Mouse (Mus musculus): ENCODE data around the gene Opa3. TPM values are rescaled to one million over a fixed set of nuclear protein-coding genes. Genes with fewer than 3 reads are reported as not detected.

Opa3 gene
- polyA plus RNA-seq (2017; shearing (Covaris generic)), result 66.0 TPM

DNA sequence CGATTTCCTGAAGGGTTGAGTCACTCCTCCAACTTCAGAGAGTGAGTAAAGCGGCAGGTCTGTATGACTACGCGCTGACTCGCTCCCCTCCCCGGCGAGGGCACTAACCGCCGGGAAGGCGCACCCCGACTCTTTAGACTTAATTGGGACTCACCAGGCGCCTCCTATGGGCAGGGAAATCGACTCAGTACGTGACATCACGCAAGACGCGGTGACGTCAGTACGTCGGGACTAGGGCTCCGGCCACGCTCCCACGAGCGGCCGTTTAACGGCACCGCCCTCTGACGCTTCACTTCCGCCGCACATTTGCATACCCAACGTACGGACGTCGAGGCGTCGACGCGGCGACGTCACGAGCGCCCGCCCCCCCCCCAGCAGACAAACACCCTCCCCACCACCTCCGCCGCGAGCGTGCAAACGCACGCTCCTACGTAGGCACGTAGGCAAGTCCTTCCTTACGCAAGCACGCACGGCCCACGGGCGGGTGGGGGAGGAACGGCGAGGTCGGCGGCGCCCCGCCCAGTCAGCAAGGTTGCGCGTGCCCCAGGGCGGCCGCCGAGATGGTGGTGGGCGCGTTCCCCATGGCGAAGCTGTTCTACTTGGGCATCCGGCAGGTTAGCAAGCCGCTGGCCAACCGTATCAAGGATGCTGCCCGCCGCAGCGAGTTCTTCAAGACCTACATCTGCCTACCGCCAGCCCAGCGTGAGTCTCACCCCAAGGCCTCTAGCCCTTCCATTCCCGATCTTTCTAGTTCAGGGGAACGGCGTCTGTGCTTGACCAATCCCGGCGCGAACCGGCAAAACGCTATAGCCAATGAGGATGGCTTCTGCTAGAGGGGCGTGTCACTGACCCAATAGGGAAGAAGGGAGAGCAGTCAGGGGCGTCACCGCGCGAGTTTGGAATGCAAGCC lies at the start of gene Opa3:
Gene Opa3, plus strand, starts transcription at position 452 of the 910 bp plus-strand sequence.

DNA sequence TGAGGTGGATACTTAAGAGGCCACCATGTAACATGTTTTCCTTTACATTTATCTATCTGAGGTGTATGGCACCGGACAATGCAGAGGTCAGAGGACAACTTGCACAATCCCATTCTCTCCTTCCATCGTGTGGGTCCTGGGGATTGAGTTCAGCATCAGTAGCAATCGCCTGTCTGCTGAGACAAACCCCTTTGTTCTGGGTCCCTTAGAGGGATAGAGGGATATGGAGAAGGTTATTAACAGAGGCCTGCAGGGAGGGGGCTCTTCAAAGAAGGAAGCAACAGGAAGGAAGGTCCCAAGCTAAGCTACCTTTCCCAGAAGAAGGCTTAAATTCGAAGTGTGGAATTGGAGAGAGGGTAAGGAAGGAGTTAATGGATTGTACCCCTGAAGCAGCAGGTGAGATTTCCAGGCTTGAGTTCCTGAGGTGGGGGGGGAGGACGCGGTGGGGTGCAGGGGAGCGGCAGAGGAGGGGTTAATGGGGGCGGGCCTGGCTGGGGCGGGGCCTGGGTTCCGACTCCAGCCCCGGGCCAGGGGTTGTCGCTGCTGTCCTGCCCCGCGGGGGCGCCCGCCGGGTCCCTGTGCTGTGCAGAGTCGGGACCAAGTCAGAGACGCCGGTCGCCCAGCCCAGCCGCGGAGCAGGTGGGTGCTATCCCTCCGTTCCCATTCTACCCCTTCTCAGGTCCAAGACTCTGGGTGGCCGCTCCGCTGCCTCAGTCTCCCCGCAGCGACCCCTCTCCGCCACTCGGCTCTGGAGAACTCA lies 16.0 kb upstream of the Opa3 start, which contains the start of gene Gpr4:
Gene Gpr4, plus strand, starts transcription at position 543 of the 760 bp plus-strand sequence.

DNA sequence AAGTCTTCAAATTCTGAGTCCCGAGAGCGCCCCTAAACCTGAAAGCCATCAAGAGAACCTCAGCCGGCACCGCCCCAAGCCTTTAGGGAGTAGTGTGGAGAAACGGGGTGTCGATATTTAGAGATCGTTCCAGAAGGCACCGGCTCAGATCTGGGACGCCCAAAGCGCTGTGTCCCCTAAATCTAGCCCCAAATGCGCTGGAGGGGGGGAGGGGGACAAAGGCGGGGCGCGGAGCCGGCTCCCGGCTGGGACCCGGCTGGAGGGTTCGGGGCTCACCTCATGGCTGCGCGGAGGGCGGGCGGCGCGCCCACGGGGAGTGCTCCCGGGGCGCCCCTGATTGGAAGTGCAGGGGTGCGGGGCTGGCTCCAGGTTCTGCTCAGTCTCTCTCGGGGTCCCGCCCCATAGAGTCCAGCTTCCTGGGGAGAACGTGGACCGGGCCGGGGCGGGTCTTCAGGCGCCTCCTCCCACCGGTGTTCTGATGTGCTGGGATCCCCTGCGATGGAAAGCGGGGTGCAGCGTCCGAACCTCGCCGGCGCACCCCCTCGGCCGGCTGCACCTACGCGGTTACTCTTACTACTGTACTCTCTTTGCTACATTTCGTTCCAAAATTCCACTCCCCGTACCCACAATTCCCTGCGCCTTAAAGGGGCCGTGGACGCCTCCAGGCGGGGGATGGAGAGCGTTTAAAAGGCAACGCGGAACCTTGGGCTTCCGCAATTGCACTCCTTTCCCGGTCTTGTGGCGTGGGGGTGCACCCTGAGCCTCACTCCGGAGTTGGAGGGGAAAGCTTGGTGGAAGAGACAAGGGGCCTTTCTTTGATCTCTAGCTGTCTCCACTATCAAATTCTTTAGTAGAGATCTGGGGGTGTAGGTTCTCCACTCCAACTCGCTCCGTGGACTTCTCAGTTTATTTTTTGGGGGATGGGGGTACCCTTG lies 43.4 kb downstream of the Opa3 start, which contains the start of gene Vasp:
Gene Vasp, minus strand, starts transcription at position 580 of the 935 bp plus-strand sequence.

DNA sequence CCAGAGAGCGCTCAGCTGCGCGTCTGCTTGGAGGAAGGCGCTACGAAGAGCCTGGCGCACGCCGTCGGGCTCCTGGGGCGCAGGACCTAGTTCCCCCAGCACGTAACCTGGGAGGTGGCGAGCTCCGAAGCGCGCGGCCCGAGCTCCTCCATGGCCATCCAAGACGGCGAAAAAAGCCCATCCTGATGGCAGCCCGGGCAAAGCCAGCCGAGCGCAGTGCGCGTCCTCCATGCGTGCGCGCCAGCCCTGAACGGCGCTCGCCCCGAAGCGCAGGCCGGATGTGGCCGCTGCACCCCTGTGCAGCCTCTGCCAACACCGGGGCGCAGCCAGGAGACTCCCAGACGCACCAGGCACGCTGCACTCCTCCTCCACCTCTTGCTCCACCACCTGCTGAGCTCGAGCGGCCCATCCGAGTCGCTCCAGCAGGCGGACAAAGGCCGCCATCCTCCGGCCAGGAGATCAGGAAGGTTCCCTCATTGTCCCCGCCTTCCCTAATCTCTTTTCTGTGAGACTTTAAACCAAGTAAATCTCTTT lies 51.5 kb downstream of the Opa3 start, which contains the start of gene Ppm1n:
Gene Ppm1n, minus strand, starts transcription at position 484 of the 534 bp plus-strand sequence.

DNA sequence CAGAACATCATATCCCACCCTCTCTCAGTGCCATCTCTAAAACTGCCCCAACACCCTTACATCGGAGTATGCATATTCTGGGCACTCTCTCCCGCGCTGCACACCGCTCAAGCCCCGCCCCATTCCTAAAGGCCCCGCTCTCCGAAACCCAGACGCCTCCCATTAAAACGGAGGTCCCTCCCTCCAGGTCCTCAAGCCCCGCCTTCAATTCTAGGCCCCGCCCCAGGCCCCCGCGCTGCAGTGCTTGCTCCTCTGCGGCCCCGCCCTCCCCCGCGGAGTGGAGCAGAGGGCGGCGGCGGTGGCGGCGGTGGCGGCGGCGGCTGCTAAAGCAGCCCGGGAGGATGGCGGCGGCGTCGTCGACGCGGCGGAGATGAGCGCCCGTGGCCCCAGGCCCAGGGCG lies 54.3 kb downstream of the Opa3 start, which contains the start of gene Rtn2:
Gene Rtn2, plus strand, starts transcription at position 240 of the 400 bp plus-strand sequence.

Other genes with a start within 250 kb of the Opa3 start
- not detected for gene Nanos2, start 240.9 kb upstream of the Opa3 start, polyA plus RNA-seq (2017; shearing (Covaris generic))
- 5.5 TPM for gene Mypop, start 237.1 kb upstream of the Opa3 start, polyA plus RNA-seq (2017; shearing (Covaris generic))
- 32.3 TPM for gene Irf2bp1, start 224.3 kb upstream of the Opa3 start, polyA plus RNA-seq (2017; shearing (Covaris generic))
- gene Foxa3, start 204.8 kb upstream of the Opa3 start, polyA plus RNA-seq (2017; shearing (Covaris generic)), result not detected
- gene Sympk, start 204.0 kb upstream of the Opa3 start, polyA plus RNA-seq (2017; shearing (Covaris generic)), result 17.2 TPM
- not detected for gene Rsph6a, start 173.6 kb upstream of the Opa3 start, polyA plus RNA-seq (2017; shearing (Covaris generic))
- gene Dmwd, start 152.1 kb upstream of the Opa3 start, polyA plus RNA-seq (2017; shearing (Covaris generic)), result not detected
- not detected for gene Dmpk, start 144.5 kb upstream of the Opa3 start, polyA plus RNA-seq (2017; shearing (Covaris generic))
- not detected for gene Six5, start 133.7 kb upstream of the Opa3 start, polyA plus RNA-seq (2017; shearing (Covaris generic))
- not detected for gene Gm4969, start 110.0 kb upstream of the Opa3 start, polyA plus RNA-seq (2017; shearing (Covaris generic))
- gene Fbxo46, start 108.5 kb upstream of the Opa3 start, polyA plus RNA-seq (2017; shearing (Covaris generic)), result 10.6 TPM
- 9.3 TPM for gene Qpctl, start 79.0 kb upstream of the Opa3 start, polyA plus RNA-seq (2017; shearing (Covaris generic))
- 34.4 TPM for gene Snrpd2, start 78.6 kb upstream of the Opa3 start, polyA plus RNA-seq (2017; shearing (Covaris generic))
- gene Gipr, start 62.2 kb upstream of the Opa3 start, polyA plus RNA-seq (2017; shearing (Covaris generic)), result not detected
- gene Eml2, start 51.9 kb upstream of the Opa3 start, polyA plus RNA-seq (2017; shearing (Covaris generic)), result 11.0 TPM
- not detected for gene Gpr4, start 15.8 kb upstream of the Opa3 start, polyA plus RNA-seq (2017; shearing (Covaris generic))
- gene Vasp, start 43.5 kb downstream of the Opa3 start, polyA plus RNA-seq (2017; shearing (Covaris generic)), result 205 TPM
- 3.0 TPM for gene Ppm1n, start 51.7 kb downstream of the Opa3 start, polyA plus RNA-seq (2017; shearing (Covaris generic))
- 0.50 TPM for gene Rtn2, start 54.3 kb downstream of the Opa3 start, polyA plus RNA-seq (2017; shearing (Covaris generic))
- gene Fosb, start 81.7 kb downstream of the Opa3 start, polyA plus RNA-seq (2017; shearing (Covaris generic)), result 39.6 TPM
- gene Ercc1, start 116.4 kb downstream of the Opa3 start, polyA plus RNA-seq (2017; shearing (Covaris generic)), result 64.9 TPM
- gene Cd3eap, start 131.1 kb downstream of the Opa3 start, polyA plus RNA-seq (2017; shearing (Covaris generic)), result 5.2 TPM
- gene Ppp1r13l, start 131.4 kb downstream of the Opa3 start, polyA plus RNA-seq (2017; shearing (Covaris generic)), result 0.84 TPM
- 8.5 TPM for gene Ercc2, start 153.7 kb downstream of the Opa3 start, polyA plus RNA-seq (2017; shearing (Covaris generic))
- 4.7 TPM for gene Klc3, start 175.8 kb downstream of the Opa3 start, polyA plus RNA-seq (2017; shearing (Covaris generic))
- gene Ckm, start 176.4 kb downstream of the Opa3 start, polyA plus RNA-seq (2017; shearing (Covaris generic)), result 0.18 TPM
- gene Mark4, start 230.5 kb downstream of the Opa3 start, polyA plus RNA-seq (2017; shearing (Covaris generic)), result 6.2 TPM
- not detected for gene Exoc3l2, start 235.0 kb downstream of the Opa3 start, polyA plus RNA-seq (2017; shearing (Covaris generic))

Measured in effector memory CD4-positive, alpha-beta T cell, adult 7 months (primary cell).